27 mouse cellular contexts compared by ENCODE assay signal in genomic region chr4:28940710-28941109, GRCm38 (mm10).
"Had no signal": no experiment of that assay in that cellular context is flagged by ENCODE, and none has a peak within 500 bp of the region (broad histone marks: within the 10 kb centered on the region; RNA-seq: fewer than 3 reads in every experiment).

No protein-coding gene starts in this region.

- H3K27me3 ChIP-seq: embryonic facial prominence, embryonic 12.5 days; embryonic facial prominence, embryonic 13.5 days; embryonic facial prominence, embryonic 15.5 days; forebrain, embryonic 12.5 days; forebrain, embryonic 13.5 days; forebrain, embryonic 15.5 days had no signal

- H3K4me3 ChIP-seq: embryonic facial prominence, embryonic 10.5 days; embryonic facial prominence, embryonic 12.5 days; embryonic facial prominence, embryonic 13.5 days; embryonic facial prominence, embryonic 15.5 days; erythroblast, embryonic 14.5 days; forebrain, embryonic 10.5 days; forebrain, embryonic 12.5 days; forebrain, embryonic 13.5 days; forebrain, embryonic 15.5 days; gastrocnemius, adult 2 months; heart, adult 2 months had no signal

- ATAC-seq: forebrain, embryonic 13.5 days; forebrain, embryonic 14.5 days; forebrain, embryonic 15.5 days; forebrain, embryonic 16.5 days; forebrain, postnatal 0 days had no signal

- H3K4me1 ChIP-seq: embryonic facial prominence, embryonic 10.5 days; embryonic facial prominence, embryonic 12.5 days; embryonic facial prominence, embryonic 13.5 days; embryonic facial prominence, embryonic 15.5 days had no signal

- H3K9ac ChIP-seq: embryonic facial prominence, embryonic 12.5 days; embryonic facial prominence, embryonic 13.5 days; embryonic facial prominence, embryonic 15.5 days; forebrain, embryonic 12.5 days; forebrain, embryonic 13.5 days; forebrain, embryonic 15.5 days; forebrain, postnatal 0 days had no signal

- H3K9me3 ChIP-seq: embryonic facial prominence, embryonic 10.5 days; embryonic facial prominence, embryonic 12.5 days; embryonic facial prominence, embryonic 13.5 days; embryonic facial prominence, embryonic 15.5 days; forebrain, embryonic 10.5 days; forebrain, embryonic 12.5 days; forebrain, embryonic 13.5 days; forebrain, embryonic 15.5 days had no signal

- H3K36me3 ChIP-seq: forebrain, embryonic 12.5 days had no signal

- DNase-seq: cerebellum, adult 9-10 months; cerebellum, adult 9-11 months; cerebellum, postnatal 10 days; cerebellum, postnatal 14 days; cerebellum, postnatal 25 days; cerebellum, postnatal 36 days; embryo, embryonic 11 days; forebrain, postnatal 0 days; gastrocnemius, adult 2 months; gastrocnemius, postnatal 10 days; gastrocnemius, postnatal 14 days; gastrocnemius, postnatal 25 days; gastrocnemius, postnatal 36 days; heart, adult 11 months; heart, adult 18-20 months; heart, adult 2 months had no signal

- H3K27ac ChIP-seq: embryonic facial prominence, embryonic 10.5 days; embryonic facial prominence, embryonic 12.5 days; embryonic facial prominence, embryonic 13.5 days; embryonic facial prominence, embryonic 15.5 days; forebrain, embryonic 10.5 days; forebrain, embryonic 12.5 days; forebrain, embryonic 13.5 days; forebrain, embryonic 15.5 days; gastrocnemius, adult 2 months; heart, adult 2 months had no signal

- H3K4me2 ChIP-seq: embryonic facial prominence, embryonic 12.5 days; embryonic facial prominence, embryonic 13.5 days; embryonic facial prominence, embryonic 15.5 days; forebrain, embryonic 12.5 days; forebrain, embryonic 13.5 days; forebrain, embryonic 15.5 days had no signal
